Mouse (Mus musculus): ENCODE results near the gene Gm4981.
"Not testable (repeated sequence)": the region's sequence is repeated elsewhere in the genome, so short reads cannot be mapped to it uniquely, and the experiment has no call there.

- TF ChIP-seq CTCF (conservative IDR thresholded peaks at IDR 0.05; ENCODE audit: low read length); POU5F1 (IDR thresholded peaks at IDR 0.05; ENCODE audit: borderline replicate concordance, low read length): not testable (repeated sequence)
These were observed 2.7 kb upstream of the Gm4981 start for GRCm38 (mm10) chr10:58238984-58239740.

All from E14TG2a.4 (cell line).